Comparison of ENCODE assay signal across 8 mouse cellular contexts in the genomic region with DNA sequence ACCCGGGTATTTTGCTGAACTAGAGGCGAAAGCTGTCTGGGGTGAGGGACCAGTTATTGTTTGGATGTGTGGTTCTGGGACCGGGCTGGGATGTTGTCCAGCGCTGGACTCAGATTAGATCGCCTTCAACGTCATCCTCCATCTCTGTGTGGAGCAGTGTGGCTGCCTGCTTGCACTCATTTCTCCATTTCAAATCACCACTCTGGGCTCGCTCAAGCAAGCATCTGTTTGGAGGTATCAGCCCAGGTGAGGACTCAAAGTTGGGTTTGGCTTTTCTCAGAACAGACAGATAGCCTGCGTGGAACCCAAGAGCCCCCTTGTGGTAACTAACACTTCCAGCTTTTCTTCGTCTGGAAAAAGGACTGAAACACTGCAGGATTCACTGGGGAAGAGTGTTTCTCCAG. TPM values are rescaled to one million over a fixed set of nuclear protein-coding genes. Genes with fewer than 3 reads are reported as not detected.
DNase-seq lines count a peak whose midpoint lies in the region; ATAC-seq lines count a peak whose summit lies in the region.

No protein-coding gene starts in this region.

- peak; percentile 45; the same call in 1 of the 2 replicates for ATAC-seq in common myeloid progenitor, adult 5-6 weeks (replicated peaks; ENCODE audit: low read depth, poor library complexity, severe bottlenecking)
- 0 out of 2 replicates have a peak, but pooled peaks have one; percentile 20 for ATAC-seq in granulocyte monocyte progenitor cell, adult 5-6 weeks (replicated peaks; ENCODE audit: poor library complexity, severe bottlenecking)

- DNase-seq in adrenal gland, adult (ENCODE audit: inconsistent age in 2 of 2, low spot score in 1 of 2), result peak; percentile 36 to 81
- no peak for DNase-seq in adrenal gland, adult 8-10 months
- peak; percentile 13 for DNase-seq in MEL-GATA-1-ER (ENCODE audit: extremely low read depth, low read depth)
- DNase-seq in layer of hippocampus, adult 18-20 months (ENCODE audit: low spot score in 2 of 2), result peak; percentile 58 to 86
- DNase-seq in lung, postnatal 14 days, result peak; percentile 41
- peak; percentile 57 for DNase-seq in right cerebral cortex, postnatal 25 days

RNA-seq across cellular contexts. Expression of a gene that starts 33.5 kb away (rescaled TPM):
- 10 to 100 TPM; 19.0 to 25.2 (median 22.3) TPM for total RNA-seq in adrenal gland, adult 8-10 months (2022)
- total RNA-seq in common myeloid progenitor, adult 5-6 weeks (2017), result 39.5 and 43.6 TPM in 2 replicates
- 20.4 and 22.4 TPM in 2 replicates for total RNA-seq in granulocyte monocyte progenitor cell, adult 5-6 weeks (2014; fragmentation: Nextera tagmentation)
- total RNA-seq in granulocyte monocyte progenitor cell, adult 5-6 weeks (2017), result 31.5 and 35.1 TPM in 2 replicates
- total RNA-seq in layer of hippocampus, adult 18-20 months (2021), result 10 to 100 TPM; 25.9 to 27.2 TPM

RNA-seq across cellular contexts. Expression of a gene that starts 33.6 kb away (rescaled TPM):
- total RNA-seq in adrenal gland, adult 8-10 months (2022), result 1 to 10 TPM; 7.5 to 8.4 (median 8.0) TPM
- total RNA-seq in common myeloid progenitor, adult 5-6 weeks (2017), result 24.8 and 29.5 TPM in 2 replicates
- total RNA-seq in granulocyte monocyte progenitor cell, adult 5-6 weeks (2014; fragmentation: Nextera tagmentation), result 14.1 and 20.3 TPM in 2 replicates
- 24.8 and 29.9 TPM in 2 replicates for total RNA-seq in granulocyte monocyte progenitor cell, adult 5-6 weeks (2017)
- 10 to 100 TPM in 1 of 2 experiments, 1 to 10 TPM in 1; 8.6 to 10.1 TPM for total RNA-seq in layer of hippocampus, adult 18-20 months (2021)
